Mouse (Mus musculus): ENCODE measurements around the gene Mtmr4.
A peak's percentile ranks its signal among the peaks of the same experiment; 100 is the strongest.

The Mtmr4 gene

DNA sequence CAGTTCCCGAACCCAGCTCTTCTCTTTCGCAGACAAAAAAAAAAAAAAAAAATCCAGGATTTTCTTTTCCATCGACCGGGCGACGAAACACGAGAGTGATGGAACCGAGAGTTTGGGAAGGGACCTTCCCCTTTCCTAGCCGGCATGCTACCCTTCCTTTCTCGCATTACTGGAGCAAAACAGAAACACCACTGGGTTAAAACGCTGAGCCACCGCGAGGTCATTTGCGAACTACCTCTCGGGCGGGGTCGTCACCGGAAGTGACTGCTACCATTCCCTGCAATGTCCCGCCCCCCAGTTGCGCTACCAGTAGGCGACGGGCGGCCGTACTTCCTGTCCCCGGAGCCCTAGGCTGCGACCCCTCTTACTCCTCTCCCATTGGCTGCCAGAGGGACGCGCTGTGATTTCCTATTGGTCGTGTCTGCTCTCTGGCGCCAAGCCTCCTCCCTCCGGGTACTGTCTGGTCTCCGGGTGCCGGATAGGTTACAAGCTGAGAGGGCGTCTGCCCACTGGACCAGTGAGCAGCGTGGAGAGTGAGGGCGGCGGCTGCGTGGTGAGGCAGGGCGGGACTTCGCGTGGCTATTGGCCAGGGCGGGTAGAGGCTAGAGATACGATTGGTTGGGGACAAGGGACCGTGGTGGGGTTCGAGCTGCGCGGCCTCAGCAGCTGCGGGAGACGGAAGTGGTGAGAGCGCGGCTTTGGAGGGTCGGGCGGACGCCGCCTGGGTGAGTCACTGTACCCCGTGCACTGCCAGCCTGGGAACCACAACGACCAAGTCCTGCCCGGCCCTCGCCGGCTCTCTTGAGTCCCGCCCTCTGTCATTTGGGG, at the start of gene Mtmr4:
Gene Mtmr4, plus strand, starts transcription at position 637 of the 828 bp plus-strand sequence.
- peak; percentile 98 for DNase-seq

DNA sequence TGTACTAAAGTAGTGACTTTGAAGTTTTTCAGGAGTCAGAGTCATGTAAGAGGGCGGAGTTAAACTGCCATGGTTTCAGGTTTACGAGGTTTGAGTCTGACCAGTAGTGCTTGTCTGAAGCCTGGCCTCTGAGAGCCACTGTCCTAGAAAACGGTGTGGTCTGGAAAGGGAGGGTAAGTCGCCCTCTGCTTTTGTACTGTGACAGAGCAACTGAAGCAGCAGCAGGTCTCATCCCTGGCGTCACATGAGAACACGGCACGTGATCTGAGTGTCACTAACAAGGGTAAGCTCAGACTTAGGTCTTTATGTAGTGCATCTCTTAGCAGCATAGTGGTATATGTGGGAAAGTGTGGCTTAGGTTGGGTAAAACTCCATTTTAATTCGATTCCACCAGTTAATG, 49.7 kb upstream of the Mtmr4 start:
- DNase-seq = no peak

DNA sequence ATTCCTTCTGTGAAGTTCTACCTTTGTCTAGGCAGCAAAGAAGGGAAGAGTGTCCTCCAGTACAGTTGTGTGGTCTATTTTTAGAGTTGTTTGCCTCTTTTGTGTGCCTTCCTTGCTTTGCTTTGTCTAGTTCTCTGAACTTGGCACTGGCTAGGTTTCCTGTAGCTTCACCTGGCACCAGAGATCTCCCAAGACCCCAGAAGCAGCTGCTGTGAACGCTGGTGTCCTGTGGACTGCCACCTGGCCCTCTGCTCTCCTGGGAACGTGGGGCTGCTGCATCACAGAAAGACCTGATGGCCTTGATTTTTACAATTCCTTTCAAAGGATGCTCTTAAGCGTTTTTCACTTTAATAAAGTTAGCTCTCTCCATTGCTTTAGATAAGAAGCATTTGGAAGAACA, 49.1 kb upstream of the Mtmr4 start:
- DNase-seq = no peak

DNA sequence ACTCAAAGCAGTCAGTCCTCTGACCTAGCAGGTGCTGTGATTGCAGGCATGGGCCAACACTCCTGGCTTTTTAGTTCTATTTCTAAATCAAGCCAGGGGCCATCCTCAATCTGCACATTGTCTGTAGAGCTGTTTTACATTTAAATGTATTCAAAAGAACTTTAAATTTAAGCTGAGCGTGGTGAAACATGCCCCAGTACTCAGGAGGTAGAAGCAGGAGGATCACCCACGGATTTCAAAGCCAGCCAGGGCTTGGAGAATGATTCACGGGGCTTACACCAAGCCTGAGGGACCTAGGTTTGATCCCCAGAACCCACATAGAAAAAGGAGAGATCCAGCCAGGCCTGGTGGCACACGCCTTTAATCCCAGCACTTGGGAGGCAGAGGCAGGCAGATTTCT, 38.6 kb upstream of the Mtmr4 start:
- no peak for DNase-seq

DNA sequence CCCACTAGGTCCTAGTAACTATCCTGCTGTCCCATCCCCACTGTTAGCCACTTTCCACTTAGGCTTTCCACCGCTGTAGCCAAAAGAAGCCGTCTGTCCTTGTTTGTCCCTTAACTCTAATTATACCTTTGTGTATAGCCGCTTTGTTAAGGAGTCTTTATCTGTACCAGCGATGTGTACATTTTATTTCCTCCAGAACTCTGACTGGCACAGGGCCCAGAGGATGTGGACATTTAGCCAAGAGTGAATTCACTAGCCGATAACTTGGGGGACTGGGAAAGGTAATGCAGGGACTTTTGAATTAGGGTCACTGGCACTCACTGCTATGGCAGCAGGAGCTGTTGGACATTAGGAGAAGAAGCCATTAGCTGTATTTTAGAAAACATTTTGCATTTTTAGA, 37.6 kb upstream of the Mtmr4 start:
- peak; percentile 79 for DNase-seq

DNA sequence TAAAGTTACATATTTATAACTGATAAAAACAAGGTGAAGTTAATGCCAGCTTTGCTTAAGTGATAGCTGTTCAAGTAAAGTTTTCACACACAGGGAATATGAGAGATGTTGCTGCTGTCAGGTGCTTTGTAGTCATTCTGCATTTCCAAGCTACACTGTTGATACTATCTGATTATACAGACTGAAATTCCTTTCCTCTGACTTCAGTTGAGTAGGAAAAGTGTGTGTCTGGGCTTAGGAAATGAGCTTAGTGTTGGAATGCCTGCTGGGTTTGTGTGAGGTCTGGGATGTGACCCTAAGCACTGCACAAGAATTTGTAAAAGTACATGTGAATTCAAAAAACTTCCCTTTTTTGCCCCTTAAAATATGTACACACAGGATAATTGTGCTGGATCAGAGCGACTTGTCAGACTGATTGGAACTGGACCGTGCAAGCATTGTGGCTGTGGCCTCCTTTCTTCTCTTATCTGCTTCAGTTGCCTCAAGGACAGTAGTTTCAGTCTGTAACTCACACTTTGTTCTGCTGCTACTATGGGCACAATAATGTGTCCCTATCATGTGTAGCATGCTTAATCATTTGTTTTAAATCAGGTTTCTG, 36.8 kb upstream of the Mtmr4 start:
- DNase-seq = no peak

DNA sequence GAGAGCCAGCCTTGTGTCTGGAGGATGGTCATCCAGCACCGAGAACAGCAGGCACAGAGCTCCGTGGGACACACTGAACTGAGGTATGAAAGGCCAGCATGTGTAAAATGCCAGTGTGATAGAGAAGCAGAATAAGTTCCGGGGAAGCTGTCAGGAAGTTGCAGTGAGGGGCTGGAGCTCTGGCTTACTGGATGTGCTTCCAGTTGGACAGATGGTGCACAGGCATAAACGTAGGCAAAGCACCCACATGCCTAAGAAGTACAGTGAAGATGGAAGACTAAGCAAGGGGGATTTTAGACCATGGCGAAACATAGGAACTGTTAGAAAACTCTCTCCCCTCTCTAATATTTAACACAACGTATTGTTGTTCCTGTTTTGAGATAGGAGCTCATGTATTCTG, 30.8 kb upstream of the Mtmr4 start:
- no peak for DNase-seq

DNA sequence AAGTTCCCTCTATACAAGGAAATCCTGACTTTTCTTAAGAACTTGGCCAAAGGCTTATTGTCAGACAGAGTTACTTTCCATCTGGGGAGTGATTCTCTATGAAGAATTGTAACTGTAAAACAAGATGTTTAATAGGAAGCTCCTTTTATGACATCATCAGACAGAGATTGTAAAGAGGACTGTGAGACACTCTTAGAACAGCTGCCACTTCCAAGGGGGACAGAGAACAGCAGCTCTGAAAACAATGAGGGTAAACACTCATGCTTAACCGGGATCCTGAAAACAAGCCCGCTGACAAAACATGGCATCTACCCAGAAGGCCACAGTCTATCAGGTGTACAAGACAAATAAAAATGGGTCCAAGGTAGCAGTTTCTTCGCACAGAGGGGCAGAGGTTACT, 25.5 kb upstream of the Mtmr4 start, which contains the start of gene Gm11492:
Gene Gm11492, plus strand, starts transcription at position 153 of the 400 bp plus-strand sequence.
- DNase-seq = no peak

DNA sequence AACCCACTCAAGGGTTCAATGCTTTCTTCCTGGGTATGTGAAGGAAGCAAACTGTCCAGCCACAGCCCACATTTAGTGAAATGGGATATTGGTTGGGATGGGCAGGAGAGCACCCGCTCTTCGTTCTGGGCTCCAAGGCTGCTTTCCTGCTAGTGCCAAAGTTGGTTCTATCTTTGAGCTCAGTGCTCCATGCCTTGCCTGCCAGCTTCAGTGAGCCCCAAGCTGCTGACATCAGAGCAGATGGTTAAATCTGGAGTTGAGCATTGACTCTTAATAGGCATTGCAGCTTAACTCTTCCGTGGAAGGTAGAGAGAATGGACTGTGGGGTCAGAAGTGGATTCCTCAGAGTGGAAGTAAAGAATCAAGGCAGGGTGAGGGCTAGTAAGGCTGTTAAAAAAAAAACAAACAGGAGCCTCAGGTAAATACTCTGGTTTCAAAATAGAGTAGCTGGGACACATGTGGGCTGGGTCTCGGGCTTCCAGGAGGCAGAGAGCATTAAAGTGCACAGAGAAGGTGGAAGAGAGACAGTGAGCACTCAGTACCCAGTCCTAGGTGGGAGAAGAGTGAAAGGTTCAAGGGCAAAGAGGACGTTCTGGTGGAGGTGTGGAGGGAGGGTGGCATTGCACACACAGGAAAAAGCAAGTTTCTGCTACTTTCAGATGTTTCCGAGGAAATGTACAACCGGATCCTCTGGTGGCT, 23.6 kb upstream of the Mtmr4 start, which contains the start of gene Sept4:
Gene Sept4, plus strand, starts transcription at position 649 of the 699 bp plus-strand sequence.
- DNase-seq = no peak

DNA sequence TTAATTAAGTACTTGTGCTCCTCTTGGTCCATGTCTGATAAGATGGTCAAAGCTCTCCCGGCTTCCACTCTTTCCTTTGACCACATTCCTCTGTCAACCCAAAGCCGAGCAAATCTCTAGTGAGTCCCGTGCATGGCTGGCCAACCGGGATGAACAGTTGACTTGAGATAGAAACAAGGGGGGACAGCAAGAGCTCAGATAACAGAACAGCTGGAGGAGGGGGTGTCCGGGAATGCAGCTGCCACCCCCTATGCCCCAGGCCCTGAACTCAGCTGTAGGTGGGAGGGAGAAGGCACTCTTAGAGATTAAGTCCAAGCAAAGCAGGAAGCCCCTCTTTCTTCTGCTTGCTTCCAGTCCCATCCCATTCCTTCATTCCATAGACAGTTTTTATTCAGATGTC, 21.2 kb upstream of the Mtmr4 start:
- DNase-seq = no peak

DNA sequence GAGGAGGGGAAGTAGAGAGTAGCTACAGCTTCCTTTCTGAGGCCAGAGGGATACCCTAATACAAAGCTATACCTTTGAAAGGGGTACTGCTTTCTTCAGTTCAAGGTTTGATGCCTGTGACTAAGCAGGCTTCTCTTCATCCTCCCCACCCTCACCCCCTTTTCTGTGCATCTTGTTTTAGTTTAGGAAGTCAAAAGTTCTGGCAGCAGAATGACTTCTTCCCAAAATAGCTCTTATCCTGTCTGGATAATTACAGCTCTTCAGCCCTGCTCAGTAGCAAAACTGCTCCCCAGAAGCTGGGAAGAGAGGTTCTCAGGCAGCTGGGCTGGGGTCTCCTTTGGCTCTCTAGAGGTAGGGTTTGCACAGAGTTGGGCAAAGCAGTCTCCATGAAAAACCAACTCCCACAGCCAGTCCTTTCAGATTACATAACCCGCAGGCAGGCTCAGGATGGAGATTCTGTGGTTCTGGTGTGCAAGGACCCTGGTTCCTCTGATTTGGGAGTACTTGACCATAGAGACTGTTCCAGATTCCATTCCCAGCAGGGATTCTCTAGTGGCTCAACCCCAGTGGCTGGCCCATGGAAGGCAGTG, 20.5 kb upstream of the Mtmr4 start:
- DNase-seq = no peak

DNA sequence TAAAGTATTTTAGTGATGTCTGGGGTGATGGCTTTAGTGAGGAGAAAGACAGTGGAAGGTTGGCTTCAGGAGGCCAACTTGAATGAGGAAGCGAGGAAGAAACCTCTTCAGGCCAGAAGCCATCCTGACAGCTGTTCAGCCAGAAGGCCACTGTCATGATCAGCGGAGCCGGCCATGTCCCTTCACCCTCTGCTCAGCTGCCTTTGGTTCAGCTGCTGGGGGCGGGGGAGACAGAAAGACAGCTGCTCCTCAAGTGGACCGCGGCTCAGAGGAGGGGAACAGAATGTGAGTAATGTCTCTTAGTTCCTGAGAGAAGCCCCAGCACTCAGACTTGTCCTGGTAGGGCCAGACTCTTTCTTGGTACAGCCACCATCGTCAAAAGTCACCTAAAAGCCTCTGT, 18.2 kb upstream of the Mtmr4 start:
- DNase-seq = no peak

DNA sequence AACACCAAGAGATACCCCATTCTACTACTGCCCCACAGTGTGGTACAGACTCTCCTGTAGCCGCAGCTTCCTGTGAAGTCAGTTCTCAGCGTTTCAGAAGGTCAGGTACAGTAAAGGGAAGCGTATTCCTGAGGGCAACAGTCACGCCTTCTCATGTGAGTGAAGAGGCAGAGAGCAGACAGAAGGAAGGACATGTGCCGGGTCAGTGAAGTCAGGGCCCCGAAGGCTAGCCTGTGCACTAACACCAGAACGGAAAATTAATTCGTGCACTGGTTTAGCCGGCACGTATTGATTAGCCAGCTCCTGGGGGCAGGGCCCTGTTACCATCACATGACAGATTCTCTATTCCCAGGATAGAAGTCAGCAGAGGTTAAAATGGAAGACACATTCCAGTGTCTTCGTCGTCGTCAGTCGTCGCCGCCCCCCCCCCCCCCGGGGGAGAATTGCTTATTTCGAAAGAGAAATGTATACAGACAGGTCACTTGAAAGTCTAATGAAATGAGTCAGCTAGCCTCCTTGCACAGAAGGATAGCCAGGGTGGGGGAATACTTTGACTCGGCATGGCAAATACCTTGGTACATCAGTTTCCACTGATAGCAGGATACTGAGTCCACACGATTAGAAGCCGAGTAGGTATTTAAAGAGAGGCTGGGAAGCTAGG, 17.3 kb upstream of the Mtmr4 start:
- no peak for DNase-seq

DNA sequence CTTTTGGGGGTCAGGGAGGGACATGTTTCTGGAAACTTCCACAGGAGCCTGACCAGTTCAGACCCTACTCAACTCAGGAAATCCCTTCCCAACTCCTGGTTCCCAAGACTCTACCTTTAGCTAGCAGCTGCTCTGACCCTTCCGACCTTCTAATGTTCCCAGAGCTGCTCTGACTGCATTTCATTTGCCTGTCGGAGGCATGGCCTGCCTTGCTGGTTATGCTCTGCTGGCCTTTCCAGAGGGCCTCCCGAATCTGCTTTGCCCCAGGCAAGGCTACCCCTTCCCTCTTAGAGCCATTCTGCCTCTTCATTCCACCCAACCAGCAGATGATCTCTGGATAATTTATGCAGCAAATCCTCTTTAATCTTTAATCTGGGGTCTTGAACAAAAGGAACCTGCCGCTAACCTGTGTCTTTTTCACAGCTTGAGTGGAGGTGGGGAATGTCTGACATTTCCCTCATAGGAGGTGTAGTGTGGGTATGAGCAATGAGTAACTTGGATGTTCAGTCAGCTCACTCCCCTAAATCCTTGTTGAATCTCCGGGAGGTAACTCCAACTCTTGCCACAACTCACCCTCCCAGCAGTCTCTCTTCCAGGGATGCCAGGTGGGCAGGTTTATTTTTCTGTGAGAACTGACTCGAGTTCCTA, 14.2 kb upstream of the Mtmr4 start:
- no peak for DNase-seq

DNA sequence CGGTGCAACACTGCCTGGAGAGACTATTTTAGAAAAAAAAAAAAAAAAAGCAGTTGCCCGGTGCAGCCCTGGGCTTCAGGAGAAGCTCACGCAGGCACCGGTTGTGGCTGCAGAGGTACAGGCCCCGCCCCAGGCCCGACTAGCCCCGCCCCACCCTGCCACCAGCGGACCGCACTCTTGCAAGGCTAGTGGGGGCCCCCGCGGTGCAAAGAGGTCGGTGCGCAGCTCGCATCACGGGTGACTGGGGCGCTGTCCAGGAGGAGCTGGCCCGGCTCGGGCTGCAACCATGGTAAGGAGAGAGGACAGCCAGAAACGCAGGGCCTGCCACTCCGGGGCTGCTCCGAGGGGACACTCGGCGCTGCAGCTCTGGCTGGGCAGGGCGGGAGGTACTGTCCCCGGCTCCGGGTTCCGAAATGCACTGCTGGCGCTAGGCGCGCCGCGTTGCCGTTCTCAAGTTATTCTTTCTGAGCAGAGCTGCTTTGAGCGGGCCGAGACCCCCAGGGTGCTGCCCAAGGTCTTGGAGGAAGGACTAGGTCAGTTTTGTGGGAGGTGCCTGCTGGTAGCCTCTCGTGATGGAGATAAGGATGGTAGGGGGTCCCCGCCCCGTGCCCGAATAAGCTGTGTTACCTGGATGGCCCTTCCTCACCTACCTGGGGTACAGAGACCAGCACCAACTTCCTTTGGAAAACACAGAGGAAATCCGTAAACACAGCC, 13.6 kb upstream of the Mtmr4 start:
- peak; percentile 79 for DNase-seq

DNA sequence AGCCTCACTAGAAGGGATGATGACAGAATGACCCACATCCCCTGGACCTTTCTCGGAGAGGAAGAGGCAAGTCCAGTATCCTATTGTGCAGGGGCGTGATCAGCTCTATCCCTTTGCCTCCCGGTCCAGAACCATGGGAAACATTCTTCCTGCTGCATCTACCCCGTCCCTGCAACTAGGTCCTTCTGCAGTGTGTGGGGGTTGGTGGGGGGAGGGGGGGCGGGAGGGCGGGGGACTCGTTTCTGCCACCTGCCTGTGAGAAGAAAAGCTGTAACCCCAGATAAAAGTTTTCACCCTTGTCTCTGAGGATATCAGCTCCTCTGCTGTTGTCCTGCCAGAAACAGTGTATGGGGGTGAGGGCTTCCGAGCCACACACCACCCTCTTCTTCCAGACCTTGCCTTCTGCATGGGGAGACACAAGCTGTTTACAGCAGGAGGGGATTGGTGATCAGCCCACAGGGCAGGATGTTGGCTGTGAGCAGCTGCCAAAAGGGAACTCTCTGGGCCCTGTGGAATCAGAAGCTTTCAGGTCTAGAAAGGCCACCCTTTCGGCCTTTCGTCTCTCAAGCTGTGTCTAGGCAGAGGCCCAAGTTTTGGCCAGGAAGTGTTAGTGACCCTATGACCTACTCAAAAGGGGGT, 12.9 kb upstream of the Mtmr4 start:
- DNase-seq = peak; percentile 51

DNA sequence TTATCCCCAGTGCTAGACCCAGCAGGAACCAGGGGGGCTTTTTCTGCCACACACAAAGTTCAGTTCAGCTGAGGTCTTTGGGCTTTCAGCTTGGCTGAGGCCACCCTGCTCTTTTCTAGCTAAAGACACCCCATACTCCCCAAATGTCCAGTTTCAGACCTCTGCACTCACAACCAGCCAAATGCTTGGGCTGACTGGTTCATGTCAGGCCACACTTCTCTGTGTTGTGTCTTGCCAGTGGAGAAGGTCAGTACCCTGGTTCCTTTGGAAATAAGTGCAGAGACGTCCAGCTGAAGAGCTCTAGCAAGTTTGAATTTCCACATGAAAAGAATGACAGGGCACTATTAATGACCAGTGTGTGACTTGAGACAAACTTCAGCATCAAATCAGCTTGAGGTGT, 12.2 kb upstream of the Mtmr4 start:
- DNase-seq = peak; percentile 52

DNA sequence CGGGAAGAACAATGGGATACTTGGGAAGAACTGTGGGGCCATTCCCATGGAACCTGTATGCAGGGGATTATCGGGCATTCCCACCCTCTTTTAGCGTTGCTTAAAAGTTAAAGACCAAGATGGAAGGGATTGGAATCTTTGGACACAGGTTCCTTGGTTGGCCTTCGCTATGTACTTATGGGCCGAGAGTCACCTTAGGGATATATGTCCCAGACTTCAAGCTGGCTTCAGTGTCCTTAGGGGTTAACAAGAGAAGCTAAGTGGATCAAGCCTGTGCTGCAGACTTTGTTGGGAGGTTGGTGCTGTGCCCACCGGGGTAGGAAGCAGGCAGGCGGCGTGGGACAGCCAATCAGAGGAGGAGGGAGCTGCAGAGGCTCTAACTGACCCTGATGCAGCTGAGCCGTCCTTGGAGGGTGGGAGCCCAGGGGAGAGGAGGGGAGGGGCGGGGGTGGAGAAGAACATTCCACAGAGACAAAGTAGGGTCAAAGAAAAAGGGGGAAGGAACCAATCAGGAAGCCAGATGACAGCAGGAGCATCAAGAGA, 11.3 kb upstream of the Mtmr4 start:
- peak; percentile 54 for DNase-seq

DNA sequence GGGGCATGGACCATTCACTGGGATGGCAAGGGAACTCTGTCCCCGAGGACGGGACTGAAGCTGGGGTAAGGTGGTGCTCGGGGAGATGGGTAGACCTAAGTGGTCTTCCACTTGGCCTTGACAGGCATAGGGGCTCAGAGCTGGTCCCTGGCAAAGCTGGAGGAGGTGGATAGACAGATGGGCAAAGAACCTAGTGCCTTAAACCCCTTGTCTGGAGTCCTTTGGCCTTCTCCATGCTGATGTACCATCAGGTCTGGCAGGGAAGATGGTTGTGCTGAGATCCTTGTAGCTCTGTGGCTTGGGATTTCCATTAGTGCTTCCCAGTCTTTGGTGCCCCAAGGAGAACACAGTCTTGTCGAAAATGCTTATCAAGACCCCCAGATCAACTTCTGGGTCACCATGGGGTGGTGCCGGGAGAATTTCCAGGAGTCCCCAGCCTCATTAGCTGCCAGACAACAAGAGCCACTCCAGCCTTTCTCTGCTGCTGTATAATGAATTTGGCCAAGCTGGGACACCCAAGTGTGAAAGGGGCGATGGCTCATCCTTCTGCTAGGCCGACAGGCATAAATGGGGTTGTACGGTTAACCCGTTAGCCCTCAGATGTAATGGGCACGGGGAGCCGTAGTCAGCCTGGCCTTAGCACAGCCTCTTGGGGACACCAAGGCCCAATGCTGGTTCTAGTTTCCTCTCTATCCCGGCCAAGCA, 10.6 kb upstream of the Mtmr4 start:
- no peak for DNase-seq
